Mouse (Mus musculus) thymus, adult 2 months (tissue): ENCODE measurements around the gene Cenpq. TPM values are rescaled to one million over a fixed set of nuclear protein-coding genes. Genes with fewer than 3 reads are reported as not detected.

Source experiments
- DNase-seq: peaks from one replicate; pipeline ENCODE4 v3.0.0; 2021
- H3K27ac ChIP-seq: fragments of 200-500 bp; 2 replicates; pipeline ENCODE4 v1.5.1; 2012; ENCODE audit warnings: low read length, control low read depth; ENCODE audit not compliant: control insufficient read depth, insufficient read depth
- H3K27me3 ChIP-seq: fragments of 200-500 bp; 2 replicates; pipeline ENCODE4 v1.6.1; 2012; ENCODE audit warnings: mild to moderate bottlenecking, low read length, moderate library complexity, mixed read lengths; ENCODE audit not compliant: control insufficient read depth, insufficient read depth
- H3K36me3 ChIP-seq: fragments of 200-500 bp; 2 replicates; pipeline ENCODE4 v1.6.1; 2012; ENCODE audit warnings: mild to moderate bottlenecking, low read length, moderate library complexity; ENCODE audit not compliant: control insufficient read depth, insufficient read depth
- H3K4me1 ChIP-seq: fragments of 200-500 bp; replicated peaks from 2 replicates; pipeline ENCODE4 v1.6.1; 2012; ENCODE audit warnings: low read length; ENCODE audit not compliant: control insufficient read depth, insufficient read depth
- H3K4me3 ChIP-seq: fragments of 200-500 bp; 2 replicates; pipeline ENCODE4 v1.5.1; 2012; ENCODE audit warnings: mild to moderate bottlenecking, low read length, control low read depth, moderate library complexity; ENCODE audit not compliant: control insufficient read depth, insufficient read depth
- CTCF ChIP-seq: fragments of 200-500 bp; IDR thresholded peaks from 2 replicates; pipeline ENCODE4 v1.5.1; 2012; ENCODE audit warnings: mild to moderate bottlenecking, control low read depth, low read length, moderate library complexity, borderline replicate concordance; ENCODE audit not compliant: control insufficient read depth, poor library complexity, insufficient read depth; ENCODE audit errors: extremely low read depth
- POLR2A ChIP-seq: fragments of 200-500 bp; IDR thresholded peaks from 2 replicates; pipeline ENCODE4 v1.6.1; 2012; ENCODE audit warnings: mild to moderate bottlenecking, low read length, control low read depth, moderate library complexity; ENCODE audit not compliant: control insufficient read depth, poor library complexity, insufficient read depth; ENCODE audit errors: extremely low read depth
- WGBS: fragments of 180-500 bp; shearing (Covaris S2); methylation state at CpG from one replicate; pipeline ENCODE4 v1.1.7; 2018; 5-methylcytosine and 5-hydroxymethylcytosine counted together
- polyA plus RNA-seq: library from polyadenylated mRNA; depleted of rRNA; stranded (reverse); fragments of >200 nt; gene quantifications from 2 replicates; pipeline ENCODE4 v1.2.3, GENCODE M21; 2012

Cenpq gene
- polyA plus RNA-seq, 1 experiment = 4.8 TPM

- WGBS = 54% methylated on average over 11 of the region's 11 CpGs
- Histone ChIP-seq H3K4me3 (no peak overlapping the region), H3K4me1 (no peaks in the 10 kb centered on the region), H3K27me3 (no peaks in the 10 kb centered on the region), H3K27ac (no peak overlapping the region), H3K36me3 (no peaks in the 10 kb centered on the region)
- DNase-seq = no peak
- no peak for TF ChIP-seq CTCF
- no peak for TF ChIP-seq POLR2A
Observed at GRCm38 (mm10) chr17:40904056-40904597, 30.7 kb downstream of the Cenpq start.

- 55% methylated on average over 4 of the region's 4 CpGs for WGBS
- no peak for TF ChIP-seq POLR2A
- no peak for TF ChIP-seq CTCF
Observed at GRCm38 (mm10) chr17:40903345-40903744, 31.5 kb downstream of the Cenpq start.

GRCm38 (mm10) chr17:40899783-40900363, 35.0 kb downstream of the Cenpq start:
- H3K4me1 ChIP-seq = no peaks in the 10 kb centered on the region
- WGBS = 93% methylated on average over 4 of the region's 4 CpGs
- no peak overlapping the region for H3K27ac ChIP-seq
- no peak for DNase-seq
- no peaks in the 10 kb centered on the region for H3K36me3 ChIP-seq
- H3K4me3 ChIP-seq = no peak overlapping the region
- H3K27me3 ChIP-seq = no peaks in the 10 kb centered on the region
- TF ChIP-seq CTCF (no peak), POLR2A (no peak)

More at GRCm38 (mm10) chr17:40903345-40903744, 31.5 kb downstream of the Cenpq start:
- Histone ChIP-seq H3K36me3 (no peaks in the 10 kb centered on the region), H3K27ac (no peak overlapping the region), H3K4me1 (no peaks in the 10 kb centered on the region), H3K4me3 (no peak overlapping the region), H3K27me3 (no peaks in the 10 kb centered on the region)
- DNase-seq = no peak

- Histone ChIP-seq H3K27me3 (no peaks in the 10 kb centered on the region), H3K36me3 (no peaks in the 10 kb centered on the region), H3K4me3 (no peak overlapping the region), H3K27ac (no peak overlapping the region), H3K4me1 (no peaks in the 10 kb centered on the region)
- WGBS = 40% methylated on average over 1 of the region's 1 CpGs
- TF ChIP-seq CTCF (no peak), POLR2A (no peak)
- no peak for DNase-seq
Observed at GRCm38 (mm10) chr17:40896863-40897262, 38.0 kb downstream of the Cenpq start.

GRCm38 (mm10) chr17:40887849-40888536, 46.9 kb downstream of the Cenpq start:
- WGBS = 87% methylated on average over 4 of the region's 4 CpGs

GRCm38 (mm10) chr17:40885155-40885554, 49.7 kb downstream of the Cenpq start:
- Histone ChIP-seq H3K27me3 (no peaks in the 10 kb centered on the region), H3K4me3 (no peak overlapping the region), H3K4me1 (no peaks in the 10 kb centered on the region; the same call in 1 of the 2 replicates), H3K36me3 (no peaks in the 10 kb centered on the region), H3K27ac (no peak overlapping the region)
- TF ChIP-seq POLR2A (no peak), CTCF (no peak)
- no peak for DNase-seq
- WGBS = 91% methylated on average over 4 of the region's 4 CpGs

More at GRCm38 (mm10) chr17:40887849-40888536, 46.9 kb downstream of the Cenpq start:
- no peak for DNase-seq
- Histone ChIP-seq H3K36me3 (no peaks in the 10 kb centered on the region), H3K4me3 (no peak overlapping the region), H3K27me3 (no peaks in the 10 kb centered on the region), H3K27ac (no peak overlapping the region), H3K4me1 (no peaks in the 10 kb centered on the region)
- TF ChIP-seq CTCF (no peak), POLR2A (no peak)
